Mouse (Mus musculus) forebrain, embryonic 15.5 days (tissue): ENCODE results near the gene Mrgprb2. TPM values are rescaled to one million over a fixed set of nuclear protein-coding genes. Genes with fewer than 3 reads are reported as not detected.

Source experiments
- ATAC-seq: fragments of 200-750 bp; cut with Nextera tagmentation; replicated peaks from 2 replicates; pipeline ENCODE4 v1.8.0; 2017; ENCODE audit warnings: mild to moderate bottlenecking, moderate TSS enrichment, moderate library complexity
- H3K27ac ChIP-seq: fragments of 300-500 bp; sonication (generic); replicated peaks from 2 replicates; pipeline ENCODE4 v1.5.1; 2015; ENCODE audit warnings: mild to moderate bottlenecking, inconsistent platforms
- H3K27me3 ChIP-seq: fragments of 300-500 bp; sonication (generic); 2 replicates; pipeline ENCODE4 v1.6.1; 2015; ENCODE audit warnings: inconsistent platforms
- H3K36me3 ChIP-seq: fragments of 300-500 bp; sonication (generic); 2 replicates; pipeline ENCODE4 v1.6.1; 2015; ENCODE audit warnings: mild to moderate bottlenecking, inconsistent platforms
- H3K4me1 ChIP-seq: fragments of 300-500 bp; sonication (generic); 2 replicates; pipeline ENCODE4 v1.6.1; 2015; ENCODE audit warnings: inconsistent platforms
- H3K4me2 ChIP-seq: fragments of 300-500 bp; sonication (generic); replicated peaks from 2 replicates; pipeline ENCODE4 v1.6.1; 2015; ENCODE audit warnings: mild to moderate bottlenecking, inconsistent platforms
- H3K4me3 ChIP-seq: fragments of 300-500 bp; sonication (generic); 2 replicates; pipeline ENCODE4 v1.5.1; 2015; ENCODE audit warnings: mild to moderate bottlenecking, inconsistent platforms
- H3K9ac ChIP-seq: fragments of 300-500 bp; sonication (generic); replicated peaks from 2 replicates; pipeline ENCODE4 v1.6.1; 2015; ENCODE audit warnings: mild to moderate bottlenecking, inconsistent platforms
- H3K9me3 ChIP-seq: fragments of 300-500 bp; sonication (generic); 2 replicates; pipeline ENCODE4 v1.6.1; 2016; ENCODE audit warnings: inconsistent platforms
- polyA plus RNA-seq: library from polyadenylated mRNA; unstranded; fragments of >200 nt; fragmentation: Nextera tagmentation; extraction: Ambion mirVana; gene quantifications from 2 replicates; pipeline ENCODE4 v1.2.1, GENCODE M21; 2015

Mrgprb2 gene
- polyA plus RNA-seq: not detected in 2 replicates

DNA sequence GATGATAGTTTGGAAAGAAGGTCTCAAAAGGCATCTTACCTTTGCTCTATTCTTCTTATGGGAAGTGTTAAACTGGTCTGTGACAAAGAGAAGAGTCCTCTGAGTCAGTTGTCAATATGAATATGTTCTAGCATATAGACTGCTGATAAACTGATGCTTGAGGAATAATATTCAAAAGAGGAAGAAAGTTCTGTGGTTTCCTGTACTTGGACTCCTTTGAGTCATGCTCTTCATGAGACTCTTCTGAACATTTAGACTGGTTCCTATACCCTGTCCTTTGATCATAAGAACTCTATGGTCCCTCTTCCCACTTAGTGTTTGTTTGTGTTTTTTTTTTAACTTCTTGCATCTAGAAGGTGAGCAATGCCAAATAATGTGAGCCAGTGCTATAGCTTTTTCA lies at the start of gene Mrgprb2:
TSS of gene Mrgprb2 (minus strand) at position 101 of the 400 bp plus-strand sequence.
- Histone ChIP-seq H3K4me2 (no peak within 1 kb of the TSS), H3K9me3 (peaks cover 3% of the 10 kb centered on the region), H3K4me1 (no peaks in the 10 kb centered on the region), H3K36me3 (no peaks in the 10 kb centered on the region), H3K27me3 (no peaks in the 10 kb centered on the region), H3K27ac (no peak within 1 kb of the TSS), H3K4me3 (no peak within 1 kb of the TSS), H3K9ac (no peak within 1 kb of the TSS)
- no peak for ATAC-seq

Other genes starting within 250 kb of the Mrgprb2 start
- not detected in 2 replicates for gene Mrgprb8, start 169.6 kb downstream of the Mrgprb2 start, polyA plus RNA-seq
- gene Mrgprb1, start 101.7 kb downstream of the Mrgprb2 start, polyA plus RNA-seq: not detected in 2 replicates
- not detected in 2 replicates for gene Mrgprx2, start 58.8 kb downstream of the Mrgprb2 start, polyA plus RNA-seq
- not detected in 2 replicates for gene Mrgprb3, start 85.7 kb upstream of the Mrgprb2 start, polyA plus RNA-seq
- gene Zdhhc13, start 230.9 kb upstream of the Mrgprb2 start, polyA plus RNA-seq: 47.7 and 52.2 TPM in 2 replicates